Mouse (Mus musculus) liver, embryonic 13.5 days (tissue): Measurements from ENCODE around the gene Drc7. TPM values are rescaled to one million over a fixed set of nuclear protein-coding genes. Genes with fewer than 3 reads are reported as not detected.

Source experiments
- ATAC-seq: fragments of 200-750 bp; cut with Nextera tagmentation; 2 replicates; pipeline ENCODE4 v1.8.0; 2017; ENCODE audit warnings: low read depth, mild to moderate bottlenecking, moderate number of reproducible peaks, moderate library complexity
- DNase-seq: peaks from one replicate; pipeline ENCODE4 v3.0.0; 2022
- H3K27ac ChIP-seq: fragments of 300-500 bp; sonication (generic); 2 replicates; pipeline ENCODE4 v1.5.1; 2015; ENCODE audit warnings: moderate library complexity, mild to moderate bottlenecking, inconsistent platforms
- H3K27me3 ChIP-seq: fragments of 300-500 bp; sonication (generic); 2 replicates; pipeline ENCODE4 v1.6.1; 2015; ENCODE audit warnings: mild to moderate bottlenecking, inconsistent platforms
- H3K36me3 ChIP-seq: fragments of 300-500 bp; sonication (generic); 2 replicates; pipeline ENCODE4 v1.6.1; 2015; ENCODE audit warnings: mild to moderate bottlenecking, inconsistent platforms
- H3K4me1 ChIP-seq: fragments of 300-500 bp; sonication (generic); replicated peaks from 2 replicates; pipeline ENCODE4 v1.6.1; 2015; ENCODE audit warnings: inconsistent platforms
- H3K4me2 ChIP-seq: fragments of 300-500 bp; sonication (generic); 2 replicates; pipeline ENCODE4 v1.6.1; 2015; ENCODE audit warnings: inconsistent platforms, mild to moderate bottlenecking, moderate library complexity
- H3K4me3 ChIP-seq: fragments of 300-500 bp; sonication (generic); replicated peaks from 2 replicates; pipeline ENCODE4 v1.5.1; 2015; ENCODE audit warnings: mild to moderate bottlenecking, inconsistent platforms
- H3K9ac ChIP-seq: fragments of 300-500 bp; sonication (generic); 2 replicates; pipeline ENCODE4 v1.6.1; 2015; ENCODE audit warnings: mild to moderate bottlenecking, inconsistent platforms
- H3K9me3 ChIP-seq: fragments of 300-500 bp; sonication (generic); replicated peaks from 2 replicates; pipeline ENCODE4 v1.6.1; 2016; ENCODE audit warnings: inconsistent platforms
- WGBS: fragments of 180-500 bp; shearing (Covaris S2); methylation state at CpG from one replicate; pipeline ENCODE4 v1.1.7; 2015; ENCODE audit not compliant: insufficient replicate concordance; 5-methylcytosine and 5-hydroxymethylcytosine counted together
- polyA plus RNA-seq: library from polyadenylated mRNA; unstranded; fragments of >200 nt; fragmentation: Nextera tagmentation; extraction: Ambion mirVana; gene quantifications from 2 replicates; pipeline ENCODE4 v1.2.1, GENCODE M21; 2015

Gene Drc7
- polyA plus RNA-seq, 1 experiment from 2014 or later, result 0.21 TPM

GRCm38 (mm10) chr8:95059812-95060533, 5.1 kb downstream of the Drc7 start:
- no peak overlapping the region for H3K4me2 ChIP-seq
- no peak for ATAC-seq
- 34% methylated on average over 6 of the region's 6 CpGs for WGBS

GRCm38 (mm10) chr8:95064531-95064930, 9.6 kb downstream of the Drc7 start:
- no peak overlapping the region for H3K27ac ChIP-seq
- 49% methylated on average over 2 of the region's 2 CpGs for WGBS
- no peak for DNase-seq
- no peak overlapping the region for H3K9ac ChIP-seq
- no peaks in the 10 kb centered on the region for H3K27me3 ChIP-seq
- no peak overlapping the region for H3K4me2 ChIP-seq
- no peaks in the 10 kb centered on the region for H3K9me3 ChIP-seq
- no peaks in the 10 kb centered on the region for H3K36me3 ChIP-seq
- H3K4me3 ChIP-seq, result no peak overlapping the region
- H3K4me1 ChIP-seq, result peaks cover 11% of the 10 kb centered on the region
- ATAC-seq, result no peak

More at GRCm38 (mm10) chr8:95059812-95060533, 5.1 kb downstream of the Drc7 start:
- Histone ChIP-seq H3K36me3 (no peaks in the 10 kb centered on the region), H3K27me3 (no peaks in the 10 kb centered on the region), H3K4me1 (peaks cover 48% of the 10 kb centered on the region), H3K9ac (no peak overlapping the region), H3K4me3 (no peak overlapping the region), H3K9me3 (no peaks in the 10 kb centered on the region), H3K27ac (peak overlapping the region; percentile 32; the same call in 1 of the 2 replicates)
- DNase-seq, result no peak

GRCm38 (mm10) chr8:95067582-95067981, 12.7 kb downstream of the Drc7 start:
- no peak overlapping the region for H3K27ac ChIP-seq
- no peaks in the 10 kb centered on the region for H3K36me3 ChIP-seq
- no peak overlapping the region for H3K4me2 ChIP-seq
- WGBS, result 40% methylated on average over 3 of the region's 3 CpGs
- no peak overlapping the region for H3K9ac ChIP-seq
- 0 out of 2 replicates have a peak, but pooled peaks cover 3% of the 10 kb centered on the region for H3K4me1 ChIP-seq
- no peaks in the 10 kb centered on the region for H3K27me3 ChIP-seq
- peak; percentile 54 for DNase-seq
- H3K9me3 ChIP-seq, result no peaks in the 10 kb centered on the region
- H3K4me3 ChIP-seq, result no peak overlapping the region
- no peak for ATAC-seq

- no peaks in the 10 kb centered on the region for H3K36me3 ChIP-seq
- no peak overlapping the region for H3K4me3 ChIP-seq
- 57% methylated on average over 3 of the region's 3 CpGs for WGBS
These were observed 20.6 kb downstream of the Drc7 start for GRCm38 (mm10) chr8:95075504-95075903.

GRCm38 (mm10) chr8:95076151-95076550, 21.2 kb downstream of the Drc7 start:
- H3K27me3 ChIP-seq, result no peaks in the 10 kb centered on the region
- no peak overlapping the region for H3K9ac ChIP-seq
- ATAC-seq (no peak), DNase-seq (no peak)
- no peaks in the 10 kb centered on the region for H3K36me3 ChIP-seq
- H3K4me3 ChIP-seq, result no peak overlapping the region
- H3K4me2 ChIP-seq, result no peak overlapping the region
- H3K27ac ChIP-seq, result no peak overlapping the region
- H3K4me1 ChIP-seq, result peaks cover 14% of the 10 kb centered on the region
- WGBS, result 70% methylated on average over 17 of the region's 17 CpGs
- H3K9me3 ChIP-seq, result no peaks in the 10 kb centered on the region

More at GRCm38 (mm10) chr8:95075504-95075903, 20.6 kb downstream of the Drc7 start:
- no peak overlapping the region for H3K4me2 ChIP-seq
- DNase-seq, result no peak
- H3K4me1 ChIP-seq, result peaks cover 14% of the 10 kb centered on the region
- H3K27me3 ChIP-seq, result no peaks in the 10 kb centered on the region
- H3K9me3 ChIP-seq, result no peaks in the 10 kb centered on the region
- H3K27ac ChIP-seq, result no peak overlapping the region
- H3K9ac ChIP-seq, result no peak overlapping the region
- ATAC-seq, result no peak

- DNase-seq, result no peak
- H3K27ac ChIP-seq, result no peak overlapping the region
- no peak overlapping the region for H3K9ac ChIP-seq
- WGBS, result 71% methylated on average over 3 of the region's 3 CpGs
- no peak overlapping the region for H3K4me2 ChIP-seq
- H3K4me3 ChIP-seq, result no peak overlapping the region
- H3K4me1 ChIP-seq, result peaks cover 30% of the 10 kb centered on the region
- H3K9me3 ChIP-seq, result no peaks in the 10 kb centered on the region
- H3K36me3 ChIP-seq, result no peaks in the 10 kb centered on the region
- no peaks in the 10 kb centered on the region for H3K27me3 ChIP-seq
- no peak for ATAC-seq
These were observed 23.2 kb downstream of the Drc7 start for GRCm38 (mm10) chr8:95078055-95078454.

- WGBS, result 74% methylated on average over 4 of the region's 4 CpGs
- H3K4me1 ChIP-seq, result peaks cover 31% of the 10 kb centered on the region
- no peaks in the 10 kb centered on the region for H3K27me3 ChIP-seq
- peak overlapping the region; percentile 82 for H3K4me2 ChIP-seq
- H3K9me3 ChIP-seq, result no peaks in the 10 kb centered on the region
- H3K4me3 ChIP-seq, result peak overlapping the region; percentile 88; the same call in 1 of the 2 replicates
- DNase-seq (no peak), ATAC-seq (no peak)
- H3K36me3 ChIP-seq, result peaks cover 6% of the 10 kb centered on the region; the same call in 1 of the 2 replicates
- peak overlapping the region; percentile 83; the same call in 1 of the 2 replicates for H3K9ac ChIP-seq
- no peak overlapping the region for H3K27ac ChIP-seq
These were observed 24.4 kb downstream of the Drc7 start for GRCm38 (mm10) chr8:95079305-95079704.

GRCm38 (mm10) chr8:95080381-95081341, 25.8 kb downstream of the Drc7 start, which contains the start of gene Katnb1:
Katnb1 (plus strand) TSS chr8:95081186.
- Histone ChIP-seq H3K27me3 (no peaks in the 10 kb centered on the region), H3K36me3 (peaks cover 6% of the 10 kb centered on the region; the same call in 1 of the 2 replicates), H3K9ac (peak within 1 kb of the TSS; percentile 86), H3K4me2 (peak within 1 kb of the TSS; percentile 89), H3K4me1 (peaks cover 44% of the 10 kb centered on the region), H3K27ac (peak within 1 kb of the TSS; percentile 78), H3K4me3 (peak within 1 kb of the TSS; percentile 88), H3K9me3 (no peaks in the 10 kb centered on the region)
- ATAC-seq, result peak; percentile 93
- peak; percentile 98 for DNase-seq
- under 1% methylated on average over 47 of the region's 47 CpGs for WGBS

- Histone ChIP-seq H3K4me1 (peaks cover 49% of the 10 kb centered on the region), H3K4me3 (peak overlapping the region; percentile 88), H3K36me3 (peaks cover 9% of the 10 kb centered on the region; the same call in 1 of the 2 replicates), H3K27me3 (no peaks in the 10 kb centered on the region), H3K4me2 (peak overlapping the region; percentile 89), H3K9me3 (no peaks in the 10 kb centered on the region), H3K27ac (peak overlapping the region; percentile 69), H3K9ac (peak overlapping the region; percentile 86)
- 2% methylated on average over 11 of the region's 11 CpGs for WGBS
- ATAC-seq (no peak), DNase-seq (peak; percentile 42)
These were observed 26.7 kb downstream of the Drc7 start for GRCm38 (mm10) chr8:95081650-95082049.

GRCm38 (mm10) chr8:95084261-95084660, 29.4 kb downstream of the Drc7 start:
- no peak for ATAC-seq
- 81% methylated on average over 4 of the region's 4 CpGs for WGBS
- Histone ChIP-seq H3K36me3 (peaks cover 28% of the 10 kb centered on the region), H3K4me1 (peaks cover 46% of the 10 kb centered on the region), H3K4me3 (no peak overlapping the region), H3K9me3 (no peaks in the 10 kb centered on the region), H3K27me3 (no peaks in the 10 kb centered on the region), H3K4me2 (no peak overlapping the region), H3K9ac (no peak overlapping the region), H3K27ac (no peak overlapping the region)
- no peak for DNase-seq
